Mouse (Mus musculus): ENCODE measurements around the gene Vil1. TPM values are rescaled to one million over a fixed set of nuclear protein-coding genes. Genes with fewer than 3 reads are reported as not detected.
A peak's percentile ranks its signal among the peaks of the same experiment; 100 is the strongest.

Vil1 gene
- polyA plus RNA-seq, 1 experiment = not detected

- H3K4me1 ChIP-seq = peaks cover 20% of the 10 kb centered on the region
- peaks cover 21% of the 10 kb centered on the region for H3K27me3 ChIP-seq (replicated peaks)
- TF ChIP-seq FLI1 (IDR thresholded peaks at IDR 0.05; ENCODE audit: low read length) (no peak), GATA1 (IDR thresholded peaks at IDR 0.05; ENCODE audit: borderline replicate concordance, low read length) (no peak)
- no peak overlapping the region for H3K4me3 ChIP-seq (replicated peaks)
- no peaks in the 10 kb centered on the region for H3K36me3 ChIP-seq (replicated peaks; ENCODE audit: low read length)
- no peaks in the 10 kb centered on the region for H3K9me3 ChIP-seq
Measured at GRCm38 (mm10) chr1:74411753-74412325, 2.7 kb downstream of the Vil1 start.

- TF ChIP-seq GATA1 (IDR thresholded peaks at IDR 0.05; ENCODE audit: borderline replicate concordance, low read length) (no peak), FLI1 (IDR thresholded peaks at IDR 0.05; ENCODE audit: low read length) (no peak)
- H3K4me1 ChIP-seq = peaks cover 20% of the 10 kb centered on the region
- no peaks in the 10 kb centered on the region for H3K9me3 ChIP-seq
- peaks cover 21% of the 10 kb centered on the region for H3K27me3 ChIP-seq (replicated peaks)
- H3K36me3 ChIP-seq (replicated peaks; ENCODE audit: low read length) = no peaks in the 10 kb centered on the region
- H3K4me3 ChIP-seq (replicated peaks) = no peak overlapping the region
Measured at GRCm38 (mm10) chr1:74412711-74413110, 3.5 kb downstream of the Vil1 start.

- TF ChIP-seq FLI1 (IDR thresholded peaks at IDR 0.05; ENCODE audit: low read length) (no peak), GATA1 (IDR thresholded peaks at IDR 0.05; ENCODE audit: borderline replicate concordance, low read length) (no peak)
- Histone ChIP-seq H3K36me3 (replicated peaks; ENCODE audit: low read length) (no peaks in the 10 kb centered on the region), H3K27me3 (replicated peaks) (peaks cover 27% of the 10 kb centered on the region), H3K9me3 (no peaks in the 10 kb centered on the region), H3K4me3 (replicated peaks) (peak overlapping the region; percentile 42), H3K4me1 (peaks cover 15% of the 10 kb centered on the region)
Measured at GRCm38 (mm10) chr1:74415143-74415542, 6.0 kb downstream of the Vil1 start.

- Histone ChIP-seq H3K27me3 (replicated peaks) (peaks cover 47% of the 10 kb centered on the region), H3K36me3 (replicated peaks; ENCODE audit: low read length) (no peaks in the 10 kb centered on the region), H3K9me3 (no peaks in the 10 kb centered on the region), H3K4me3 (replicated peaks) (no peak overlapping the region), H3K4me1 (peaks cover 27% of the 10 kb centered on the region)
- no peak for TF ChIP-seq FLI1 (IDR thresholded peaks at IDR 0.05; ENCODE audit: low read length)
- no peak for TF ChIP-seq GATA1 (IDR thresholded peaks at IDR 0.05; ENCODE audit: borderline replicate concordance, low read length)
Measured at GRCm38 (mm10) chr1:74418747-74419439, 9.7 kb downstream of the Vil1 start.

GRCm38 (mm10) chr1:74419440-74419794 lies 10.2 kb downstream of the Vil1 start:
- TF ChIP-seq FLI1 (IDR thresholded peaks at IDR 0.05; ENCODE audit: low read length) (no peak), GATA1 (IDR thresholded peaks at IDR 0.05; ENCODE audit: borderline replicate concordance, low read length) (no peak)
- H3K4me1 ChIP-seq = peaks cover 28% of the 10 kb centered on the region
- H3K9me3 ChIP-seq = no peaks in the 10 kb centered on the region
- no peak overlapping the region for H3K4me3 ChIP-seq (replicated peaks)
- peaks cover 48% of the 10 kb centered on the region for H3K27me3 ChIP-seq (replicated peaks)
- H3K36me3 ChIP-seq (replicated peaks; ENCODE audit: low read length) = no peaks in the 10 kb centered on the region

GRCm38 (mm10) chr1:74423147-74423546 lies 14.0 kb downstream of the Vil1 start:
- no peaks in the 10 kb centered on the region for H3K9me3 ChIP-seq
- no peaks in the 10 kb centered on the region for H3K36me3 ChIP-seq (replicated peaks; ENCODE audit: low read length)
- peaks cover 74% of the 10 kb centered on the region for H3K27me3 ChIP-seq (replicated peaks)
- TF ChIP-seq GATA1 (IDR thresholded peaks at IDR 0.05; ENCODE audit: borderline replicate concordance, low read length) (no peak), FLI1 (IDR thresholded peaks at IDR 0.05; ENCODE audit: low read length) (no peak)
- H3K4me3 ChIP-seq (replicated peaks) = no peak overlapping the region
- peaks cover 33% of the 10 kb centered on the region for H3K4me1 ChIP-seq

GRCm38 (mm10) chr1:74425845-74426244 lies 16.7 kb downstream of the Vil1 start:
- TF ChIP-seq GATA1 (IDR thresholded peaks at IDR 0.05; ENCODE audit: borderline replicate concordance, low read length) (no peak), FLI1 (IDR thresholded peaks at IDR 0.05; ENCODE audit: low read length) (no peak)
- Histone ChIP-seq H3K9me3 (no peaks in the 10 kb centered on the region), H3K4me1 (peaks cover 35% of the 10 kb centered on the region), H3K36me3 (replicated peaks; ENCODE audit: low read length) (no peaks in the 10 kb centered on the region), H3K27me3 (replicated peaks) (peaks cover 69% of the 10 kb centered on the region), H3K4me3 (replicated peaks) (peak overlapping the region; percentile 38)

- peaks cover 11% of the 10 kb centered on the region for H3K4me1 ChIP-seq
- peaks cover 42% of the 10 kb centered on the region for H3K36me3 ChIP-seq (replicated peaks; ENCODE audit: low read length)
- peaks cover 11% of the 10 kb centered on the region for H3K27me3 ChIP-seq (replicated peaks)
- no peak for TF ChIP-seq FLI1 (IDR thresholded peaks at IDR 0.05; ENCODE audit: low read length)
- no peak for TF ChIP-seq GATA1 (IDR thresholded peaks at IDR 0.05; ENCODE audit: borderline replicate concordance, low read length)
- no peaks in the 10 kb centered on the region for H3K9me3 ChIP-seq
- no peak overlapping the region for H3K4me3 ChIP-seq (replicated peaks)
Measured at GRCm38 (mm10) chr1:74433220-74433619, 24.0 kb downstream of the Vil1 start.

GRCm38 (mm10) chr1:74434596-74434995 lies 25.4 kb downstream of the Vil1 start:
- no peak for TF ChIP-seq FLI1 (IDR thresholded peaks at IDR 0.05; ENCODE audit: low read length)
- no peak for TF ChIP-seq GATA1 (IDR thresholded peaks at IDR 0.05; ENCODE audit: borderline replicate concordance, low read length)
- peaks cover 10% of the 10 kb centered on the region for H3K4me1 ChIP-seq

GRCm38 (mm10) chr1:74435563-74435962 lies 26.4 kb downstream of the Vil1 start:
- Histone ChIP-seq H3K27me3 (replicated peaks) (no peaks in the 10 kb centered on the region), H3K4me1 (peaks cover 4% of the 10 kb centered on the region), H3K4me3 (replicated peaks) (peak overlapping the region; percentile 64), H3K9me3 (no peaks in the 10 kb centered on the region), H3K36me3 (replicated peaks; ENCODE audit: low read length) (peaks cover 63% of the 10 kb centered on the region)
- no peak for TF ChIP-seq GATA1 (IDR thresholded peaks at IDR 0.05; ENCODE audit: borderline replicate concordance, low read length)
- no peak for TF ChIP-seq FLI1 (IDR thresholded peaks at IDR 0.05; ENCODE audit: low read length)

More at GRCm38 (mm10) chr1:74434596-74434995, 25.4 kb downstream of the Vil1 start:
- H3K27me3 ChIP-seq (replicated peaks) = peaks cover 5% of the 10 kb centered on the region
- H3K4me3 ChIP-seq (replicated peaks) = no peak overlapping the region
- H3K9me3 ChIP-seq = no peaks in the 10 kb centered on the region
- peaks cover 56% of the 10 kb centered on the region for H3K36me3 ChIP-seq (replicated peaks; ENCODE audit: low read length)
